Mouse (Mus musculus): ENCODE measurements around the gene Rbfox2. TPM values are rescaled to one million over a fixed set of nuclear protein-coding genes. Genes with fewer than 3 reads are reported as not detected.
"Not testable (repeated sequence)": the region's sequence is repeated elsewhere in the genome, so short reads cannot be mapped to it uniquely, and the experiment has no call there.

Rbfox2 gene
- polyA plus RNA-seq, 1 experiment, result 1.3 TPM

DNA sequence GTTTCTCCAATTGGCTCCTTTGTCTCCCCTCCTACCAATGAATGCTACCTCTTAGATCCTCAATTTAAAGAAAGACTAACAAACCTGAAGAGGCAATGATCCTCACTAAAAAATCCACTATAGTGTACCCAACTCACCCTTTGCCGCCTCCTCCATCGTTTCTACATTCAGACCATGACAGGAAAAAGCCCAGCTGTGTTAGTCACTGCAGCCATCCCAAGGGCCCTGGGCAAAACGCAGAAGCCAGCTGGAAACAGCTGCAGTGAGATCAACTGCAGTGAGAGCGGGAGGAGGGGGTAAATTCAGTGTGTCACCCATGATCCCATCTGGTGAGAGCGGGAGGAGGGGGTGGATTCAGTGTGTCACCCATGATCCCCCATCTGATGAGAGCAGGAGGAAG, 28.0 kb downstream of the Rbfox2 start:
- no peak for TF ChIP-seq CTCF (IDR thresholded peaks at IDR 0.05; ENCODE audit: low read depth, low read length)
- TF ChIP-seq POLR2A (IDR thresholded peaks at IDR 0.05; ENCODE audit: borderline replicate concordance, low read depth, low read length), result no peak

DNA sequence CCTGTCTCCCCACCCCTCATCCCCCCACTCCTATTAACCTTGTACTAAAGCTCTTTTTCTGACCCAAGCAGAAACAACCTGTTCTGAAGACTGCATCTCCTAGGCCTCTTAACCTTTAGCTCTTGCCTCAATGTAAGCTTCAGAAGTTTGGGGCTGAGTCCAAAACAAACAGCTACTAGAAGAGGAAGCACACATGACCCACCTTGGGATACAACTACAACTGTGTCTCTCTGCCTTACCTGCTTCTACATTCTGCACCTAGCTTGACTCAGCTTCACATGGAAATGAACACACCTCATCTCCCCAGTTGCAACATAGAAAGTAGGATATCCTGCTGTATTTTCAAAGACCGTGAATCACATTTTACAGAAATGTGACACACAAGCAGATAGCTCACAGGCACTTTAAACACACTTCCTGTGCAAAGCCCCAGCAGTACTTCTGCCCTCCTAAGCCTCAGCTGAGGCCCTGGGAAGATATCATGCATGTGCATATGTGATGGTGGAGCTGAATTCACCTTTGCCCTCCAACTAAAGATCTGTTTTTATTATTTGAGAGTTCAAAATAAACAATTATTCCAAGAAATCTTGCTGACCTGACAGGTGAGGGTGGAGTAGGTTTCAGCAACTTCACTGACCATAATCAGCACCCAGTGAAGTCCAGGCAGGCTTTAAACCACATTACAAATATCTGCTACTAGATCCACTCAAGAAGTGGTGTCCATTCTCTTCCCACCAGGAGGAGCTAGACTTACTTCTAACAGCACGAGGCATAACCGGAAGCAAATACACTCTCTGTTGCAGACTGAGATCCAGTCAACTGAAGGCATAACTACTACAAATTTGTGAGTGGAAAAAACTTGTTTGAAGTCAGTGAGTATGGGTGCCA, 29.7 kb downstream of the Rbfox2 start:
- no peak overlapping the region for H3K27ac ChIP-seq (ENCODE audit: insufficient read depth, low read depth, low read length)
- TF ChIP-seq CTCF (IDR thresholded peaks at IDR 0.05; ENCODE audit: low read depth, low read length) (no peak), POLR2A (IDR thresholded peaks at IDR 0.05; ENCODE audit: borderline replicate concordance, low read depth, low read length) (no peak)

More for the DNA sequence above, 28.0 kb downstream of the Rbfox2 start:
- no peak overlapping the region for H3K27ac ChIP-seq (ENCODE audit: insufficient read depth, low read depth, low read length)
- H3K4me3 ChIP-seq (ENCODE audit: insufficient read depth, low read length), result no peak overlapping the region
- H3K4me1 ChIP-seq (ENCODE audit: control insufficient read depth, insufficient read depth, low read length), result no peaks in the 10 kb centered on the region

DNA sequence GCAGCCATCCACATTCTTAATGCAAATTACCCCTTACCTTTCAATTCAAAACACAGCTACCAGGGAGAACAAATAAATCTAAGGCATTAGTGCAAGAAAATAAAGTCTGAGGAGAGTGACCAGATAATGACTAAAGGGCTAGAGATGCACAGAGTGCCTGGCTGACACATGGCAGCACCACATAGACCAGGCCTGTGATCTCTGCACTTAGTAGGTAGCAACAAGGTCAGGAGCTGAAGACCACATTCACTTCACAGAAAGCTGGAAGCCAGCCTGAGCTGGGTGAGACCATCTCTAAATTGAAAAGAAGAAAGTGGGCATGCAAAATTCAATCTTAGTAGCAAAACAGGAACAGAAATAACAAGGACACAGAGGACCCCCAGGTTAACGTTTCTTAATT, 30.5 kb downstream of the Rbfox2 start:
- Histone ChIP-seq H3K4me3 (ENCODE audit: insufficient read depth, low read length) (no peak overlapping the region), H3K4me1 (ENCODE audit: control insufficient read depth, insufficient read depth, low read length) (no peaks in the 10 kb centered on the region), H3K27ac (ENCODE audit: insufficient read depth, low read depth, low read length) (no peak overlapping the region)
- TF ChIP-seq POLR2A (IDR thresholded peaks at IDR 0.05; ENCODE audit: borderline replicate concordance, low read depth, low read length) (no peak), CTCF (IDR thresholded peaks at IDR 0.05; ENCODE audit: low read depth, low read length) (no peak)

More for the DNA sequence above, 29.7 kb downstream of the Rbfox2 start:
- Histone ChIP-seq H3K4me3 (ENCODE audit: insufficient read depth, low read length) (no peak overlapping the region), H3K4me1 (ENCODE audit: control insufficient read depth, insufficient read depth, low read length) (no peaks in the 10 kb centered on the region)

DNA sequence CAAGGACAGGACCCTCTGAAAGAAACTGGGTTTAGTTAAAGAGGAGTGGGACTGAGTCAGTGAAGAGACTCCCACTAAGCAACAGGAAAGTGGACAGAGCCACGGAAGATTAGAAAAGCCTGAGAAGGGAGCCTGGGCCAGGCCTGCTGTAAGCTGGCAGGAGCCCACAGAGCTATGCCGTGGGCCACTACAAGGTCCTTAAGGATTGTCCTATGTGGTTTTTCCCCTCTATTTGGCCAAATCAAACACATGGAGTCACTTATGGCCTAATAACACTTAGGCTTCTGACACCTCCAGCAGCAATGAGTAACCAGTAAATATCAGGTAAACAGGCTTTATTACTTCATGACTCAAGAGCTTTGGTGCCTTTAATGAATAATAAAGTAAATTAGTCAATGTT, 31.2 kb downstream of the Rbfox2 start:
- Histone ChIP-seq H3K4me3 (ENCODE audit: insufficient read depth, low read length) (no peak overlapping the region), H3K27ac (ENCODE audit: insufficient read depth, low read depth, low read length) (no peak overlapping the region), H3K4me1 (ENCODE audit: control insufficient read depth, insufficient read depth, low read length) (no peaks in the 10 kb centered on the region)
- TF ChIP-seq POLR2A (IDR thresholded peaks at IDR 0.05; ENCODE audit: borderline replicate concordance, low read depth, low read length) (no peak), CTCF (IDR thresholded peaks at IDR 0.05; ENCODE audit: low read depth, low read length) (no peak)

DNA sequence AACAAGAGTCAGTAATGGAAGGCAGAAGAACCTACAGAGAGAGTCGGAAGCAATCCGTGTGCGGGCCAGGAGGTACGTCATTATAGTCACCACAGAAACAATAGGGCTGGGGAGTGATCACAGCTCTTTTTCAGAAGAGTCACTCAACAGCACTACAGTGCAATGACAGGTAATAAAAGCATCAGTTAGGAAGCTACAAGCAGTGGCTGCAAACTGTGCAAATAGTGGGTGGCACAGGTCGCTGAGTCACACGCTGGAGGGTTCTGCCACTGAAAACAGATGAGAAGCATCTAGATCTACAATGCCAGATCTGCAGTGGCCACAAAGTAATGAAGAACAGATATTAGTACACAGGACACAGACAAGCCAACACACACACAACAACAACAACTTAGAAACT, 32.9 kb downstream of the Rbfox2 start:
- Histone ChIP-seq H3K4me3 (ENCODE audit: insufficient read depth, low read length) (no peak overlapping the region), H3K4me1 (ENCODE audit: control insufficient read depth, insufficient read depth, low read length) (no peaks in the 10 kb centered on the region), H3K27ac (ENCODE audit: insufficient read depth, low read depth, low read length) (no peak overlapping the region)
- TF ChIP-seq CTCF (IDR thresholded peaks at IDR 0.05; ENCODE audit: low read depth, low read length) (no peak), POLR2A (IDR thresholded peaks at IDR 0.05; ENCODE audit: borderline replicate concordance, low read depth, low read length) (no peak)

DNA sequence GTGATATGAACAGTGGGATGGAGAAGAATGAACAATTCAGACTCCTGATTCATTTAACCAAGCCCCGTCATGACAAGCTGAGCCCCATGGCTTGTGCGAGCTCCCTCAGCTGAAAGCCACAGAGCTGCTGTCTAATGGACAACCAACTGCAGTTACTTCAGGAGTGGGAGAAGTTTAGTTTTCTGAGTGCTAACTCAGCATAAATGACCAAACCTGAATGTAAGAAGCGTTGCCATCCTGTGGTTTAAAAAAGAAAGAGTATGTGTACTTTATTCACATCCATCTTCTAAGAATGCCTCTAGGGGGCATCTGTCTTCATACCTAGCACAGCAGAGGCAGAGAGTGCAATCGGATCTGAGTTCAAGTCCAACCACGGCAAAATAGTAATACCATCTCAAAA, 35.5 kb downstream of the Rbfox2 start:
- TF ChIP-seq POLR2A (IDR thresholded peaks at IDR 0.05; ENCODE audit: borderline replicate concordance, low read depth, low read length) (no peak), CTCF (IDR thresholded peaks at IDR 0.05; ENCODE audit: low read depth, low read length) (no peak)
- no peak overlapping the region for H3K27ac ChIP-seq (ENCODE audit: insufficient read depth, low read depth, low read length)
- H3K4me1 ChIP-seq (ENCODE audit: control insufficient read depth, insufficient read depth, low read length), result no peaks in the 10 kb centered on the region
- H3K4me3 ChIP-seq (ENCODE audit: insufficient read depth, low read length), result no peak overlapping the region

DNA sequence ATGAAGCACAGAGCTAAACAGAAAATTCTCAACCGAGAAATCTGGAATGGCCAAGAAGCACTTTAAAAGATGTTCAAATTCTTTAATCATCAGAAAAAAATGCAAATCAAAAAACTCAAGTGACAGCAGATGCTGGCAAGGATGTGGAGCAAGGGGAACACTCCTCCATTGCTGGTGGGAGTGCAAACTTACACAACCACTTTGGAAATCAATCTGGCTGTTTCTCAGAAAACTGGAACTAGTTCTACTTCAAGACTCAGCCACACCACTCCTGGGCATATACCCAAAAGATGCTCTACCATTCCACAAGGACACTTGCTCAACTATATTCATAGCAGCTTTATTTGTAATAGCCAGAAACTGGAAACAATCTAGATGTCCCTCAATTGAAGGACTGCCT, 37.3 kb downstream of the Rbfox2 start:
- not testable (repeated sequence) for H3K27ac ChIP-seq (ENCODE audit: insufficient read depth, low read depth, low read length); H3K4me1 ChIP-seq (ENCODE audit: control insufficient read depth, insufficient read depth, low read length); H3K4me3 ChIP-seq (ENCODE audit: insufficient read depth, low read length)

DNA sequence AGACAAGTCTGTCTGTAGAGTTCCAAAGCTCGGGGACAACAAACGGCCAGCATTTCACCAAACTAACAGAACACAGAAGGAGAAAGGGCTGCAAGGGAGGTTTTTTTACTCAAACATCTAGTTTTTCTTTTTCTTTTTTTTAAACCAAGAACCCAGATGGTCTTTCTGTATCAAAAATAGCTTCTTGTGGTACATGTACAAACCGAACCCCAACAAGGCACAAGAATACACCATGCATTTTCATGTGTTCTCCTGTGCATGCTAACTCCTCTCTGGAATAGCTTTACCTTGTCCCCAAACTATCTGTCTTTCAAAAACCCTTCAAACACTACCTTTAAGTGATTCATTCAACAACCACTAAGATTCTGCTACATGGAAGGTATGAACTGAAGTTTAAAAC, 38.4 kb downstream of the Rbfox2 start:
- Histone ChIP-seq H3K4me3 (ENCODE audit: insufficient read depth, low read length) (no peak overlapping the region), H3K4me1 (ENCODE audit: control insufficient read depth, insufficient read depth, low read length) (no peaks in the 10 kb centered on the region), H3K27ac (ENCODE audit: insufficient read depth, low read depth, low read length) (no peak overlapping the region)
- no peak for TF ChIP-seq POLR2A (IDR thresholded peaks at IDR 0.05; ENCODE audit: borderline replicate concordance, low read depth, low read length)
- no peak for TF ChIP-seq CTCF (IDR thresholded peaks at IDR 0.05; ENCODE audit: low read depth, low read length)

DNA sequence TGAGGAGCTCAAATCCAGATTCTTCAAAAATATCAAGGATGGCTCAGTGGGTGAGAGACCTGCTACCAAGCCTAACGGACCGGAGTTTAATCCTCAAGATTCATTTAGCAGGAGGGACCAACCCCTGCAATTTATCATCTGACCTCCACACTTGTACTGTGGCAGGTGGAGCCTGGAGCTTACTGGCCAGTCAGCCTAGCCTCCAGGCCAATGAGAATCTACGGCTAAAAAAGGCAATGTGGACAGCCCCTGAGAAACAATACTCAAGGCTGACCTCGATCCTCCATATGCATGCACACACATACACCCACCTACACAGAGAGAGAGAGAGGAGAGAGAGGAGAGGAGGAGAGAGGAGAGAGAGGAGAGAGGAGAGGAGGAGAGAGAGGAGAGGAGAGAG, 41.5 kb downstream of the Rbfox2 start:
- Histone ChIP-seq H3K4me1 (ENCODE audit: control insufficient read depth, insufficient read depth, low read length) (no peaks in the 10 kb centered on the region), H3K4me3 (ENCODE audit: insufficient read depth, low read length) (no peak overlapping the region), H3K27ac (ENCODE audit: insufficient read depth, low read depth, low read length) (no peak overlapping the region)
- TF ChIP-seq POLR2A (IDR thresholded peaks at IDR 0.05; ENCODE audit: borderline replicate concordance, low read depth, low read length), result no peak
- no peak for TF ChIP-seq CTCF (IDR thresholded peaks at IDR 0.05; ENCODE audit: low read depth, low read length)

DNA sequence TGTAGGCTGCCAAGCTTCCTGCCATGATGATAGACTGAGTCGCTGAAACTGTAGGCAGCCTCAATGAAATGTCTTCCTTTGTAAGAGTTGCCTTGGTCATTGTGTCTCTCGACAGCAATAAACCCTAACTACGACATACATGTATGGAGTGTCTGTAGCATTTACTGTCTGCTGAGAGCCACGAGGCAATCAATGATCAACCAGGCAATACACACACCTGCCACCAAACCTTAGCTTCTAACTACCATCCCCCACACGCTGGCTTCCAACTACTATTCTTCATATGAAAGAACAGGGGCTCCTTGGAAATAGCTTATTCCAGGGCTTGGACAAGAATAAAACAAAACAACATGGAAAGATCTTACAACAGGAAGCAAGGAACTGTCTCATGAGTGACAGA, 42.5 kb downstream of the Rbfox2 start:
- TF ChIP-seq POLR2A (IDR thresholded peaks at IDR 0.05; ENCODE audit: borderline replicate concordance, low read depth, low read length), result no peak
- TF ChIP-seq CTCF (IDR thresholded peaks at IDR 0.05; ENCODE audit: low read depth, low read length), result no peak
- H3K27ac ChIP-seq (ENCODE audit: insufficient read depth, low read depth, low read length), result no peak overlapping the region
- H3K4me3 ChIP-seq (ENCODE audit: insufficient read depth, low read length), result no peak overlapping the region
- H3K4me1 ChIP-seq (ENCODE audit: control insufficient read depth, insufficient read depth, low read length), result no peaks in the 10 kb centered on the region

Measured in bone marrow macrophage, adult 2 months (primary cell).